Mouse (Mus musculus) CD4-positive helper T cell, adult 2 months (primary cell): ENCODE results near the gene Parp12.

ENCODE experiments used
- DNase-seq: peaks from one replicate; pipeline ENCODE4 v3.0.0-alpha.2; 2012; ENCODE audit warnings: low read depth, missing footprints, low spot score

Gene Parp12

DNA sequence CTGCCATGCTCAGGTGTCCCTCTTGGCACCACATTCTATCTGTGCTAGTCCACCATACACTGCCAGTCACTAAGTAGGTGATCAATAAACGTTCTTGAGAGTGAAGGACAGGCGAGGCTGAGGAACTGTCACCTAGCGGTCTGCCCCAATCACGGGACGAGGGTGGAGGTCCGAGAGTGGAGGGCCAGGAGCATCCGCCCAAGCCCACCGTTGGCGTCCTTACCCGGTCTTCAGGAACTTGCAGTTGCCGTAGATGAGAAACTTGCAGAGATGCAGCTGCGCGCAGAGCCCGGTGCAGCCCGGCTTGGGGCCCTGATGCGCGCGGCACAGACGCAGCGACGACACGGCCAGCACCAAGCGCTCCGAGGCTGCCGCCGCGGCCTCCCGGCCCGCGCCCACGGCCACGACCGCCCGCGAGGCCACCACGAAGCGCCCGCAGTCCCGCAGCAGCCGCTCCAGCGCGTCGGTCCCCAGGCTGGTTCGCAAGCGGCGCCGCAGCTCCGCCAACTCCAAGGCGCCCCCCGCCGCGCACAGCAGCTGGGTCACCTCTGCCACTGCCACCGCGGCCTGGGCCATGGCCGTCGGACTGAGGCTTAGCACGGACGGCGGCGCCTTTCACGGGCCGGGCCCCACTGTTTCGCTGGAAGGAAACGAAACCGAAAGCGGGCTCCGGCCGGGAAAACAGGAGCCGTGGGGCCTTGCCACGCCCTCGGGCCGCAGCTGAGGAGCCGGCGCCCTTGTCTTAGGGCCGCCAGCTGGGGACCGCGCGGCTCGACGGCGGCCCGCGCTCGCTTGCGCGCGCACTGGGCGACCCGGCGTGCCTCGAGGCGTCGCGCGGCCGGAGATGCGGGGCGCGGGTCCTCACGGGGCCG, at the start of gene Parp12:
Gene Parp12 (minus strand): TSS at position 766 of the 872 bp plus-strand sequence.
- DNase-seq: peak; percentile 81

DNA sequence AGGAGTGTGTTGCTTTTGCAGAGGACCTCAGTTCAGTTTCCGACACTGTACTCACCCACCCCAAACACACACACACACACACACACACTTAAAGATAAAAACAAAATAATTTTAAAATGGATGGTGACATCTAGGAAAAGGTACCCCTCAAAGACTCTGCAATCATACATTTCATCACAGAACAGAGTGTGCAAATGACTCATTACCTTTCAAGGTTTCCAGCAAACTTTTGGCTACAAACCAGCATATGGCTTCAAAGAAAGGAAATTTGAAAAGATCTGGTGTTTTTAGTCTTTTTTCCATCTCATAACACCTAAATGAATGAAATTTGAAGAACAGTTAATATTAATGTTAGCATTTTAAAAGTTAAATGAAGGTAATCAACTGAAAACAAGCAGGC, 46.7 kb upstream of the Parp12 start:
- DNase-seq: no peak

GRCm38 (mm10) chr6:39161975-39162374, 43.8 kb upstream of the Parp12 start:
- DNase-seq: no peak

DNA sequence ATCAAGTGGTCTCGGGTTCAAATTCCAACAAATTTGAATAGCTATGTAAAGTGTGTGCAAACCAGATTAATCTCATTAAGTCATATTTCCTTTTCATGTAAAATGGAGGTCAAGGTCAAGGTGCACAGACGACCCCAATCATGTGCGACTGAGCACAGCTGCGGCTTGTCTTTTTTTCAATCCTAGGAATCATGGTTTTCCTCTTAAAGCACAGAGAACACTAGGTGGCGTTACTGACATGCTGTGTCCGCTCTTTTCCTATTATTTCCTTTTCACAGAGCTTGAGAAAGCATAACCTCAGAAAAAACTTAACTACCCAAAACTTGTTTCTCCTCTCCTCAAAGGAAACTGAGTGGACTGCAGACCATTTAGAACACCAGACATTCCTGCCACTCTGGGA, 27.9 kb upstream of the Parp12 start:
- DNase-seq: no peak

DNA sequence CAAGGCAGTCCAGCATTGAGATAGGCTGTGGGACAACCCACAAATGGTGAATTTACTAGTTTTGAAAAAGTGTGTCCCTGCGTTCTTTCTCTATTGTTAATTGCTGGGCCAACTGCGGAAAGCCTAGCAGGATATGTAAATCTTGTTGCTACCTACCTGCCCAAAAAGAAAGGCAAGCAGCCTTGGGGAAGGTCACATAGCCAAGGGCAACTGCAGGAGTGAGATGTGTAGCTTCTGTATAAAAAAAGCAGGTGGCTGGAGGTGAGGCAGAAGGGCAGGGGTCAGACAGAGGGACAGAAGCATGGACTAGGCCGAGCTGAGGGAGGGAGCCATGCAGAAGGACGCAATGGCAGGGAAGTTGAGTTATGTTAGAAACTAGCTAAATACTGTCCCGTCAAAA, 14.4 kb upstream of the Parp12 start:
- no peak for DNase-seq

- no peak for DNase-seq
Measured at GRCm38 (mm10) chr6:39131480-39131879, 13.3 kb upstream of the Parp12 start.

- DNase-seq: no peak
Measured at GRCm38 (mm10) chr6:39124719-39125118, 6.6 kb upstream of the Parp12 start.

GRCm38 (mm10) chr6:39120685-39121084, 2.5 kb upstream of the Parp12 start:
- DNase-seq: no peak

- DNase-seq: no peak
Measured at GRCm38 (mm10) chr6:39118456-39118881, 320 bp upstream of the Parp12 start.

GRCm38 (mm10) chr6:39115438-39115837, 2.7 kb downstream of the Parp12 start:
- DNase-seq: no peak

- DNase-seq: no peak
Measured at GRCm38 (mm10) chr6:39113141-39113540, 5.0 kb downstream of the Parp12 start.

GRCm38 (mm10) chr6:39112701-39113100, 5.4 kb downstream of the Parp12 start:
- no peak for DNase-seq

- DNase-seq: no peak
Measured at GRCm38 (mm10) chr6:39106812-39107211, 11.3 kb downstream of the Parp12 start.

GRCm38 (mm10) chr6:39104631-39105030, 13.5 kb downstream of the Parp12 start:
- DNase-seq: no peak

- DNase-seq: no peak
Measured at GRCm38 (mm10) chr6:39076498-39076897, 41.7 kb downstream of the Parp12 start.

- DNase-seq: no peak
Measured at GRCm38 (mm10) chr6:39074186-39074585, 44.0 kb downstream of the Parp12 start.

- DNase-seq: no peak
Measured at GRCm38 (mm10) chr6:39072664-39073063, 45.5 kb downstream of the Parp12 start.

- DNase-seq: peak; percentile 33
Measured at GRCm38 (mm10) chr6:39066935-39067578, 51.1 kb downstream of the Parp12 start.

DNA sequence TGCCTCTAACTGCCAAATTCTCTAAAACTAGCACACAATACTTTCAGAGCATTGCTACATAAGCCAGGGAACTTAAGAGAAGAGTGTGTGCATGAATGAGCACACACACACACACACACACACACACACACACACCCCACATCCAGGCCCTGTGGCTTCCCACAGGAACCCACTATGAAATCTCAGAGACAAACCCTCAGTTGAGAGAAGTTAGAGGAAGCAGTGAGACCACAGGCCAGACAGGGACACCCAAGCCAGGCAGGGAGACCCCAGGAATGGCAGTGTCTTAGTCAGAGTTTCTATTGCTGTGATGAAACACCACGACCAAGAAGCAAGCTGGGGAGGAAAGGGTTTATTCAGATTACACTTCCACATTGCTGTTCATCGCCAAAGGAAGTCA, 54.6 kb downstream of the Parp12 start:
- no peak for DNase-seq

DNA sequence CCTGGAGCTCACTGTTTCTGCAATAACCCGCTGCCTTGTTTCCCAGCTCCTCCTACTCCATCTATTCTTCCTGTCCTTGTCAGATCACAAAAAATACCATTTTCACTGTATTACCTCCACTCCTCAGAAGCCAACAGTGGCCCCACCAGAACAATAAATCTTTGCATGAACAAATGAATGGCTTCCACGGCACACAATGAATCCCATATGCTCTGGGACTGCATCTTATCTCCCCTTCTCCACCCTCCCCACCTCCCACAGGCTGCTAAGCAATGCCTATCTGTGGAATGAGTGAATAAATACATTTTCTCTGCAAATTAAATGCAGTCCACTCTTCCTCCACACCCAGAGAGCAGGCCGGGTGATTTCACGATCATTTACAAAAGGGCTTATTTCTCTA, 57.0 kb downstream of the Parp12 start:
- DNase-seq: no peak

- DNase-seq: no peak
Measured at GRCm38 (mm10) chr6:39059547-39060497, 58.3 kb downstream of the Parp12 start.

DNA sequence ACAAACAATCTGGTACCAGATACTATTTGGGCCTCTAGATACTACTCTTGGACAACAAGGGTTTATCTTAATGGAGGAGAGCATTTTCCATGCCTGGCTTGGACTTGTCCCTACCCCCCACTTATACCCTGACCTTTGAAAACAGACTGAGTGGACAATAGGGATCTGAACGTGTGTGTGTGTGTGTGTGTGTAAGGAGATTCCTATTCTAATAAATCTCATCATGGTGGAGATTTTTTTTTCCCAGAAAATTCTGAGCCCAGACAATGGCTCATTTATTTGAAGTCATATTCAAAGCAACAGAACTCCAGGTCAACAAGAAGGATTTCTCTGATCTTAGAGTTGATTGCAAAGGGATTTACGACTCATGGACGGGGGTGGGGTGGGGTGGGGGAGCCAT, 59.2 kb downstream of the Parp12 start:
- no peak for DNase-seq
